Comparison of ENCODE assay signal across 8 mouse cellular contexts in the genomic region with DNA sequence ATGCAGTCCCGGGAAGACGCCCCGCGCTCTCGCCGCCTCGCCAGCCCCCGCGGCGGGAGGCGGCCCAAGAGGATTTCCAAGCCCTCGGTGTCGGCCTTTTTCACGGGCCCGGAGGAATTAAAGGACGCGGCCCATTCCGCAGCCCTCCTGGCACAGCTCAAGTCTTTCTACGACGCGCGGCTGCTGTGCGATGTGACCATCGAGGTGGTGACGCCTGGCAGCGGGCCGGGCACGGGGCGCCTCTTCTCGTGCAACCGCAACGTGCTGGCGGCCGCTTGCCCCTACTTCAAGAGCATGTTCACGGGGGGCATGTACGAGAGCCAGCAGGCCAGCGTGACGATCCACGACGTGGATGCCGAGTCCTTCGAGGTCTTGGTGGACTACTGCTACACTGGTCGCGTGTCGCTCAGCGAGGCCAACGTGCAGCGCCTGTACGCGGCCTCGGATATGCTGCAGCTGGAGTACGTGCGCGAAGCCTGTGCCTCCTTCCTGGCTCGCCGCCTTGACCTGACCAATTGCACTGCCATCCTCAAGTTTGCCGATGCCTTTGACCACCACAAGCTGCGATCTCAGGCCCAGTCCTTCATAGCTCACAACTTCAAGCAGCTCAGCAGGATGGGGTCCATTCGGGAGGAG. TPM values are rescaled to one million over a fixed set of nuclear protein-coding genes. Genes with fewer than 3 reads are reported as not detected.
DNase-seq lines count a peak whose midpoint lies in the region; ATAC-seq and TF ChIP-seq lines count a peak whose summit lies in the region.
"Not testable (repeated sequence)": the region's sequence is repeated elsewhere in the genome, so short reads cannot be mapped to it uniquely, and the experiment has no call there.

No protein-coding gene starts in this region.

- H3K9ac ChIP-seq in forebrain, embryonic 11.5 days (ENCODE audit: low read length) = peak overlapping the region; percentile 66
- H3K9ac ChIP-seq in heart, embryonic 15.5 days = peak overlapping the region; percentile 55
- peak overlapping the region; percentile 49 for H3K9ac ChIP-seq in intestine, embryonic 15.5 days
- peak overlapping the region; percentile 73 for H3K9ac ChIP-seq in limb, embryonic 13.5 days
- H3K9ac ChIP-seq in neural tube, embryonic 15.5 days (replicated peaks) = peak overlapping the region; percentile 61

- peaks cover 38% of the 10 kb centered on the region for H3K4me1 ChIP-seq in E14TG2a.4 (replicated peaks; ENCODE audit: low read depth, low read length)
- not testable (repeated sequence) for H3K4me1 ChIP-seq in forebrain, embryonic 11.5 days (replicated peaks; ENCODE audit: control insufficient read depth, insufficient read depth, low read length); heart, embryonic 15.5 days (replicated peaks); intestine, embryonic 15.5 days (replicated peaks); limb, embryonic 13.5 days
- H3K4me1 ChIP-seq in neural tube, embryonic 15.5 days = peaks cover 13% of the 10 kb centered on the region; the same call in 1 of the 2 replicates

- TF ChIP-seq CTCF in E14TG2a.4 (conservative IDR thresholded peaks at IDR 0.05; ENCODE audit: low read length) = not testable (repeated sequence)

- H3K9me3 ChIP-seq in E14TG2a.4 (ENCODE audit: low read length); forebrain, embryonic 11.5 days (ENCODE audit: control insufficient read depth, low read length); heart, embryonic 15.5 days (replicated peaks); intestine, embryonic 15.5 days; neural tube, embryonic 15.5 days (replicated peaks): not testable (repeated sequence)
- peaks cover 18% of the 10 kb centered on the region for H3K9me3 ChIP-seq in limb, embryonic 13.5 days

- H3K4me3 ChIP-seq in E14TG2a.4 (replicated peaks; ENCODE audit: low read length) = peak overlapping the region; percentile 76
- H3K4me3 ChIP-seq in forebrain, embryonic 11.5 days (ENCODE audit: low read depth, low read length) = peak overlapping the region; percentile 48
- peak overlapping the region; percentile 52 for H3K4me3 ChIP-seq in heart, embryonic 15.5 days
- peak overlapping the region; percentile 51 for H3K4me3 ChIP-seq in intestine, embryonic 15.5 days (replicated peaks)
- peak overlapping the region; percentile 53 for H3K4me3 ChIP-seq in limb, embryonic 13.5 days
- peak overlapping the region; percentile 62 for H3K4me3 ChIP-seq in neural tube, embryonic 15.5 days (replicated peaks)

- peak overlapping the region; percentile 69; the same call in 1 of the 2 replicates for H3K27ac ChIP-seq in forebrain, embryonic 11.5 days (ENCODE audit: low read depth, low read length)
- H3K27ac ChIP-seq in heart, embryonic 15.5 days = peak overlapping the region; percentile 92
- H3K27ac ChIP-seq in intestine, embryonic 15.5 days = peak overlapping the region; percentile 73
- peak overlapping the region; percentile 74; the same call in 1 of the 2 replicates for H3K27ac ChIP-seq in limb, embryonic 13.5 days
- H3K27ac ChIP-seq in neural tube, embryonic 15.5 days (replicated peaks) = peak overlapping the region; percentile 90

- peaks cover 17% of the 10 kb centered on the region; the same call in 1 of the 2 replicates for H3K36me3 ChIP-seq in E14TG2a.4 (ENCODE audit: insufficient read depth, low read length)
- not testable (repeated sequence) for H3K36me3 ChIP-seq in forebrain, embryonic 11.5 days (ENCODE audit: control insufficient read depth, insufficient read depth, low read length); intestine, embryonic 15.5 days
- peaks cover 13% of the 10 kb centered on the region for H3K36me3 ChIP-seq in heart, embryonic 15.5 days
- H3K36me3 ChIP-seq in limb, embryonic 13.5 days = peaks cover 20% of the 10 kb centered on the region
- H3K36me3 ChIP-seq in neural tube, embryonic 15.5 days = peaks cover 12% of the 10 kb centered on the region

- peak; percentile 33 for DNase-seq in cerebellum, adult 9-10 months
- DNase-seq in forebrain, embryonic 11.5 days (ENCODE audit: low spot score) = not testable (repeated sequence)
- DNase-seq in lung, postnatal 14 days = peak; percentile 8

- peak; percentile 64 for ATAC-seq in forebrain, embryonic 11.5 days (replicated peaks; ENCODE audit: low FRiP score)
- peak; percentile 27 for ATAC-seq in heart, embryonic 15.5 days (replicated peaks; ENCODE audit: insufficient number of reproducible peaks, insufficient read depth, low FRiP score, low read depth)
- peak; percentile 71 for ATAC-seq in intestine, embryonic 15.5 days
- peak; percentile 55 for ATAC-seq in limb, embryonic 13.5 days (ENCODE audit: low FRiP score, low read depth)
- ATAC-seq in neural tube, embryonic 15.5 days (ENCODE audit: low FRiP score) = peak; percentile 63

- H3K4me2 ChIP-seq in forebrain, embryonic 11.5 days (ENCODE audit: low read depth, low read length, severe bottlenecking) = peak overlapping the region; percentile 44
- H3K4me2 ChIP-seq in heart, embryonic 15.5 days = peak overlapping the region; percentile 63
- peak overlapping the region; percentile 54 for H3K4me2 ChIP-seq in intestine, embryonic 15.5 days (replicated peaks)
- H3K4me2 ChIP-seq in limb, embryonic 13.5 days (replicated peaks) = peak overlapping the region; percentile 58
- H3K4me2 ChIP-seq in neural tube, embryonic 15.5 days = peak overlapping the region; percentile 57

- H3K27me3 ChIP-seq in E14TG2a.4 (ENCODE audit: insufficient read depth, low read length) = peaks cover 14% of the 10 kb centered on the region
- not testable (repeated sequence) for H3K27me3 ChIP-seq in forebrain, embryonic 11.5 days (ENCODE audit: control insufficient read depth, insufficient read depth, low read length); heart, embryonic 15.5 days; intestine, embryonic 15.5 days (replicated peaks); limb, embryonic 13.5 days; neural tube, embryonic 15.5 days (replicated peaks)

- WGBS in forebrain, embryonic 11.5 days = 67% methylated on average over 5 of the region's 59 CpGs
- WGBS in heart, embryonic 15.5 days = 54% methylated on average over 13 of the region's 59 CpGs
- 35% methylated on average over 17 of the region's 59 CpGs for WGBS in intestine, embryonic 15.5 days
- 46% methylated on average over 10 of the region's 59 CpGs for WGBS in limb, embryonic 13.5 days
- WGBS in neural tube, embryonic 15.5 days = 56% methylated on average over 12 of the region's 59 CpGs

RNA-seq across cellular contexts. Expression of gene Kbtbd7, which starts 0.5 kb away (rescaled TPM):
- polyA plus RNA-seq in forebrain, embryonic 11.5 days (2014; fragmentation: Nextera tagmentation; extraction: Ambion mirVana) = 19.7 and 21.3 TPM in 2 replicates
- 7.2 and 8.6 TPM in 2 replicates for polyA plus RNA-seq in heart, embryonic 15.5 days (2015; fragmentation: Nextera tagmentation; extraction: Ambion mirVana)
- 7.9 and 8.7 TPM in 2 replicates for polyA plus RNA-seq in intestine, embryonic 15.5 days (2015; fragmentation: Nextera tagmentation; extraction: Ambion mirVana)
- 12.3 and 15.2 TPM in 2 replicates for polyA plus RNA-seq in limb, embryonic 13.5 days (2015; fragmentation: Nextera tagmentation; extraction: Ambion mirVana)
- polyA plus RNA-seq in neural tube, embryonic 15.5 days (2015; fragmentation: Nextera tagmentation; extraction: Ambion mirVana) = 16.3 and 17.6 TPM in 2 replicates

RNA-seq across cellular contexts. Expression of gene Kbtbd6, which starts 24.8 kb away (rescaled TPM):
- 7.9 and 8.1 TPM in 2 replicates for polyA plus RNA-seq in forebrain, embryonic 11.5 days (2014; fragmentation: Nextera tagmentation; extraction: Ambion mirVana)
- 1.6 and 2.0 TPM in 2 replicates for polyA plus RNA-seq in heart, embryonic 15.5 days (2015; fragmentation: Nextera tagmentation; extraction: Ambion mirVana)
- 2.6 and 2.9 TPM in 2 replicates for polyA plus RNA-seq in intestine, embryonic 15.5 days (2015; fragmentation: Nextera tagmentation; extraction: Ambion mirVana)
- 3.4 and 3.7 TPM in 2 replicates for polyA plus RNA-seq in limb, embryonic 13.5 days (2015; fragmentation: Nextera tagmentation; extraction: Ambion mirVana)
- polyA plus RNA-seq in neural tube, embryonic 15.5 days (2015; fragmentation: Nextera tagmentation; extraction: Ambion mirVana) = 1.6 and 2.2 TPM in 2 replicates

RNA-seq across cellular contexts. Expression of gene Mtrf1, which starts 29.3 kb away (rescaled TPM):
- polyA plus RNA-seq in forebrain, embryonic 11.5 days (2014; fragmentation: Nextera tagmentation; extraction: Ambion mirVana) = 10.5 and 11.1 TPM in 2 replicates
- polyA plus RNA-seq in heart, embryonic 15.5 days (2015; fragmentation: Nextera tagmentation; extraction: Ambion mirVana) = 9.4 and 9.7 TPM in 2 replicates
- polyA plus RNA-seq in intestine, embryonic 15.5 days (2015; fragmentation: Nextera tagmentation; extraction: Ambion mirVana) = 9.1 and 10.6 TPM in 2 replicates
- polyA plus RNA-seq in limb, embryonic 13.5 days (2015; fragmentation: Nextera tagmentation; extraction: Ambion mirVana) = 10.3 and 10.4 TPM in 2 replicates
- 12.2 and 12.8 TPM in 2 replicates for polyA plus RNA-seq in neural tube, embryonic 15.5 days (2015; fragmentation: Nextera tagmentation; extraction: Ambion mirVana)

RNA-seq across cellular contexts. Expression of gene Naa16, which starts 36.3 kb away (rescaled TPM):
- polyA plus RNA-seq in forebrain, embryonic 11.5 days (2014; fragmentation: Nextera tagmentation; extraction: Ambion mirVana) = 48.5 and 49.1 TPM in 2 replicates
- 19.1 and 19.3 TPM in 2 replicates for polyA plus RNA-seq in heart, embryonic 15.5 days (2015; fragmentation: Nextera tagmentation; extraction: Ambion mirVana)
- polyA plus RNA-seq in intestine, embryonic 15.5 days (2015; fragmentation: Nextera tagmentation; extraction: Ambion mirVana) = 38.7 and 38.9 TPM in 2 replicates
- polyA plus RNA-seq in limb, embryonic 13.5 days (2015; fragmentation: Nextera tagmentation; extraction: Ambion mirVana) = 48.2 and 50.8 TPM in 2 replicates
- 15.6 and 20.5 TPM in 2 replicates for polyA plus RNA-seq in neural tube, embryonic 15.5 days (2015; fragmentation: Nextera tagmentation; extraction: Ambion mirVana)

RNA-seq across cellular contexts. Expression of gene Elf1, which starts 54.1 kb away (rescaled TPM):
- 7.5 and 7.6 TPM in 2 replicates for polyA plus RNA-seq in forebrain, embryonic 11.5 days (2014; fragmentation: Nextera tagmentation; extraction: Ambion mirVana)
- 7.8 and 12.4 TPM in 2 replicates for polyA plus RNA-seq in heart, embryonic 15.5 days (2015; fragmentation: Nextera tagmentation; extraction: Ambion mirVana)
- 26.1 and 27.0 TPM in 2 replicates for polyA plus RNA-seq in intestine, embryonic 15.5 days (2015; fragmentation: Nextera tagmentation; extraction: Ambion mirVana)
- 9.2 and 9.9 TPM in 2 replicates for polyA plus RNA-seq in limb, embryonic 13.5 days (2015; fragmentation: Nextera tagmentation; extraction: Ambion mirVana)
- polyA plus RNA-seq in neural tube, embryonic 15.5 days (2015; fragmentation: Nextera tagmentation; extraction: Ambion mirVana) = 2.5 and 9.7 TPM in 2 replicates
